Mouse (Mus musculus): ENCODE results near the gene Ranbp6. TPM values are rescaled to one million over a fixed set of nuclear protein-coding genes. Genes with fewer than 3 reads are reported as not detected.

Ranbp6 gene
- polyA plus RNA-seq, 1 experiment: 16.8 TPM

- DNase-seq (ENCODE audit: extremely low spot score in 1 of 2, low spot score in 1 of 2): peak in 1 of 2 experiments; percentile 83
Measured at GRCm38 (mm10) chr19:29820966-29821365, 8.2 kb upstream of the Ranbp6 start.

- no peak for DNase-seq (ENCODE audit: extremely low spot score in 1 of 2, low spot score in 1 of 2)
Measured at GRCm38 (mm10) chr19:29810022-29810421, 2.8 kb downstream of the Ranbp6 start.

GRCm38 (mm10) chr19:29805917-29806785, 6.6 kb downstream of the Ranbp6 start, which contains the start of gene 9930021J03Rik:
9930021J03Rik (minus strand) TSS chr19:29805989.
- peak; percentile 95 to 99 for DNase-seq (ENCODE audit: extremely low spot score in 1 of 2, low spot score in 1 of 2)

- DNase-seq (ENCODE audit: extremely low spot score in 1 of 2, low spot score in 1 of 2): peak; percentile 26 to 27
Measured at GRCm38 (mm10) chr19:29805101-29805916, 7.5 kb downstream of the Ranbp6 start.

GRCm38 (mm10) chr19:29803946-29804345, 8.8 kb downstream of the Ranbp6 start:
- DNase-seq (ENCODE audit: extremely low spot score in 1 of 2, low spot score in 1 of 2): no peak

GRCm38 (mm10) chr19:29797371-29797770, 15.4 kb downstream of the Ranbp6 start:
- DNase-seq (ENCODE audit: extremely low spot score in 1 of 2, low spot score in 1 of 2): no peak

GRCm38 (mm10) chr19:29787997-29788396, 24.8 kb downstream of the Ranbp6 start:
- DNase-seq (ENCODE audit: extremely low spot score in 1 of 2, low spot score in 1 of 2): no peak

GRCm38 (mm10) chr19:29782914-29783313, 29.9 kb downstream of the Ranbp6 start:
- no peak for DNase-seq (ENCODE audit: extremely low spot score in 1 of 2, low spot score in 1 of 2)

Other genes with a start within 250 kb of the Ranbp6 start
- gene Ermp1, start 164.6 kb downstream of the Ranbp6 start, polyA plus RNA-seq (2012; rRNA removed): 24.4 and 26.8 TPM in 2 replicates
- gene Mlana, start 115.2 kb downstream of the Ranbp6 start, polyA plus RNA-seq (2012; rRNA removed): 0.34 and 0.63 TPM in 2 replicates
- gene 9930021J03Rik, start 7.0 kb downstream of the Ranbp6 start, polyA plus RNA-seq (2012; rRNA removed): 25.5 and 32.5 TPM in 2 replicates
- gene Il33, start 112.1 kb upstream of the Ranbp6 start, polyA plus RNA-seq (2012; rRNA removed): 21.5 and 21.7 TPM in 2 replicates
- not detected in 2 replicates for gene Trpd52l3, start 190.8 kb upstream of the Ranbp6 start, polyA plus RNA-seq (2012; rRNA removed)
- gene Uhrf2, start 217.5 kb upstream of the Ranbp6 start, polyA plus RNA-seq (2012; rRNA removed): 76.9 and 77.9 TPM in 2 replicates

Data from frontal cortex, adult 2 months (tissue).